Mouse (Mus musculus) lung, postnatal 4 days (tissue): ENCODE data around the gene Nmur1.

ENCODE experiments used
- DNase-seq, 2 experiments: peaks; one replicate each; pipeline ENCODE4 v3.0.0; 2021

Nmur1 gene

GRCm38 (mm10) chr1:86426128-86426527 is at the start of gene Nmur1, which contains the start of gene Tex44:
TSS of gene Nmur1 (minus strand) at chr1:86426228.
TSS of gene Tex44 (plus strand) at chr1:86426329.
- DNase-seq = no peak

- no peak for DNase-seq
Observed at GRCm38 (mm10) chr1:86473109-86473760, 47.2 kb upstream of the Nmur1 start.

GRCm38 (mm10) chr1:86472197-86472952 is 46.3 kb upstream of the Nmur1 start:
- DNase-seq = peak; percentile 87 to 93

GRCm38 (mm10) chr1:86471504-86471961 is 45.5 kb upstream of the Nmur1 start:
- DNase-seq = peak in 1 of 2 experiments; percentile 74

- DNase-seq = peak; percentile 84 to 91
Observed at GRCm38 (mm10) chr1:86470519-86471181, 44.6 kb upstream of the Nmur1 start.

GRCm38 (mm10) chr1:86469876-86470275 is 43.8 kb upstream of the Nmur1 start:
- no peak for DNase-seq

GRCm38 (mm10) chr1:86467416-86467815 is 41.4 kb upstream of the Nmur1 start:
- no peak for DNase-seq

- DNase-seq = peak; percentile 32 to 43
Observed at GRCm38 (mm10) chr1:86464875-86465224, 38.8 kb upstream of the Nmur1 start.

GRCm38 (mm10) chr1:86464223-86464874 is 38.3 kb upstream of the Nmur1 start:
- no peak for DNase-seq

GRCm38 (mm10) chr1:86459371-86459770 is 33.3 kb upstream of the Nmur1 start:
- DNase-seq = no peak

GRCm38 (mm10) chr1:86456892-86457581 is 31.0 kb upstream of the Nmur1 start:
- DNase-seq = no peak

- DNase-seq = no peak
Observed at GRCm38 (mm10) chr1:86452713-86453112, 26.7 kb upstream of the Nmur1 start.

GRCm38 (mm10) chr1:86449966-86450365 is 23.9 kb upstream of the Nmur1 start:
- DNase-seq = peak in 1 of 2 experiments; percentile 48

- DNase-seq = peak; percentile 45 to 73
Observed at GRCm38 (mm10) chr1:86448272-86448671, 22.2 kb upstream of the Nmur1 start.

GRCm38 (mm10) chr1:86447596-86448171 is 21.7 kb upstream of the Nmur1 start:
- DNase-seq = peak; percentile 63 to 78

GRCm38 (mm10) chr1:86443386-86444172 is 17.6 kb upstream of the Nmur1 start:
- peak; percentile 26 to 42 for DNase-seq

GRCm38 (mm10) chr1:86442832-86443231 is 16.8 kb upstream of the Nmur1 start:
- no peak for DNase-seq

- DNase-seq = peak; percentile 91 to 94
Observed at GRCm38 (mm10) chr1:86441980-86442831, 16.2 kb upstream of the Nmur1 start.

GRCm38 (mm10) chr1:86441724-86441979 is 15.6 kb upstream of the Nmur1 start:
- no peak for DNase-seq
